Mouse (Mus musculus) liver, embryonic 14.5 days (tissue): Measurements from ENCODE around the gene Eci1.

ENCODE experiments used
- CTCF ChIP-seq: IDR thresholded peaks from 2 replicates; pipeline ENCODE4 v1.5.1; 2016; ENCODE audit warnings: antibody characterized with exemption, low read depth, control low read depth
- EP300 ChIP-seq: IDR thresholded peaks from 2 replicates; pipeline ENCODE4 v1.6.1; 2016; ENCODE audit warnings: antibody characterized with exemption, low read depth

GRCm38 (mm10) chr17:24476022-24476776 lies 49.8 kb downstream of the Eci1 start:
- TF ChIP-seq CTCF (no peak), EP300 (no peak)
